Mouse (Mus musculus) NIH3T3 (cell line): ENCODE measurements around the gene Sla2.
"Not testable (repeated sequence)": the region's sequence is repeated elsewhere in the genome, so short reads cannot be mapped to it uniquely, and the experiment has no call there.

Experiments used
- DNase-seq: peaks from one replicate; pipeline ENCODE4 v3.0.0-alpha.2; 2012; ENCODE audit warnings: low read depth

The Sla2 gene

GRCm38 (mm10) chr2:156887017-156887416, at the start of gene Sla2:
TSS of gene Sla2 (minus strand) at chr2:156887192.
- DNase-seq: no peak

GRCm38 (mm10) chr2:156935005-156935404, 48.0 kb upstream of the Sla2 start:
- no peak for DNase-seq

GRCm38 (mm10) chr2:156933426-156933825, 46.4 kb upstream of the Sla2 start:
- peak; percentile 12 for DNase-seq

- DNase-seq: no peak
Observed at GRCm38 (mm10) chr2:156931421-156931820, 44.4 kb upstream of the Sla2 start.

- peak; percentile 25 for DNase-seq
Observed at GRCm38 (mm10) chr2:156930549-156930948, 43.6 kb upstream of the Sla2 start.

GRCm38 (mm10) chr2:156929519-156930120, 42.6 kb upstream of the Sla2 start:
- DNase-seq: no peak

GRCm38 (mm10) chr2:156928606-156929005, 41.6 kb upstream of the Sla2 start:
- DNase-seq: no peak

- DNase-seq: no peak
Observed at GRCm38 (mm10) chr2:156927663-156928062, 40.7 kb upstream of the Sla2 start.

- DNase-seq: not testable (repeated sequence)
Observed at GRCm38 (mm10) chr2:156925611-156926010, 38.6 kb upstream of the Sla2 start.

- DNase-seq: not testable (repeated sequence)
Observed at GRCm38 (mm10) chr2:156925075-156925474, 38.1 kb upstream of the Sla2 start.

- DNase-seq: peak; percentile 18
Observed at GRCm38 (mm10) chr2:156924210-156924898, 37.4 kb upstream of the Sla2 start.

GRCm38 (mm10) chr2:156923057-156923456, 36.1 kb upstream of the Sla2 start:
- DNase-seq: no peak

GRCm38 (mm10) chr2:156919796-156920195, 32.8 kb upstream of the Sla2 start:
- no peak for DNase-seq

GRCm38 (mm10) chr2:156919191-156919590, 32.2 kb upstream of the Sla2 start:
- not testable (repeated sequence) for DNase-seq

- no peak for DNase-seq
Observed at GRCm38 (mm10) chr2:156918562-156918961, 31.6 kb upstream of the Sla2 start.

- no peak for DNase-seq
Observed at GRCm38 (mm10) chr2:156916419-156917125, 29.6 kb upstream of the Sla2 start.

- no peak for DNase-seq
Observed at GRCm38 (mm10) chr2:156915559-156915958, 28.6 kb upstream of the Sla2 start.

- peak; percentile 66 for DNase-seq
Observed at GRCm38 (mm10) chr2:156913191-156913590, 26.2 kb upstream of the Sla2 start.

- not testable (repeated sequence) for DNase-seq
Observed at GRCm38 (mm10) chr2:156905931-156906330, 18.9 kb upstream of the Sla2 start.

GRCm38 (mm10) chr2:156904976-156905717, 18.2 kb upstream of the Sla2 start:
- DNase-seq: peak; percentile 89

GRCm38 (mm10) chr2:156903367-156903766, 16.4 kb upstream of the Sla2 start:
- peak; percentile 44 for DNase-seq

GRCm38 (mm10) chr2:156902411-156902810, 15.4 kb upstream of the Sla2 start:
- DNase-seq: not testable (repeated sequence)
